Mouse (Mus musculus) liver, postnatal 0 days (tissue): Measurements from ENCODE around the gene Rad21l. TPM values are rescaled to one million over a fixed set of nuclear protein-coding genes. Genes with fewer than 3 reads are reported as not detected.

Experiments
- ATAC-seq: fragments of 200-750 bp; cut with Nextera tagmentation; 2 replicates; pipeline ENCODE4 v1.8.0; 2017; ENCODE audit warnings: mild to moderate bottlenecking, moderate library complexity
- DNase-seq: peaks from one replicate; pipeline ENCODE4 v3.0.0-alpha.2; 2016
- H3K27ac ChIP-seq: fragments of 300-500 bp; sonication (generic); 2 replicates; pipeline ENCODE4 v1.5.1; 2014; ENCODE audit warnings: antibody characterized with exemption, moderate library complexity, mild to moderate bottlenecking, low read depth
- H3K27me3 ChIP-seq: fragments of 300-500 bp; sonication (generic); 2 replicates; pipeline ENCODE4 v1.6.1; 2014; ENCODE audit warnings: low read length, control low read depth, mixed read lengths; ENCODE audit not compliant: insufficient read depth
- H3K36me3 ChIP-seq: fragments of 300-500 bp; sonication (generic); replicated peaks from 2 replicates; pipeline ENCODE4 v1.6.1; 2014; ENCODE audit warnings: mild to moderate bottlenecking, control low read depth, low read length, moderate library complexity, mixed read lengths; ENCODE audit not compliant: insufficient read depth
- H3K4me1 ChIP-seq: fragments of 300-500 bp; sonication (generic); 2 replicates; pipeline ENCODE4 v1.6.1; 2014; ENCODE audit warnings: antibody characterized with exemption, mild to moderate bottlenecking, control low read depth; ENCODE audit not compliant: insufficient read depth
- H3K4me2 ChIP-seq: fragments of 300-500 bp; sonication (generic); 2 replicates; pipeline ENCODE4 v1.6.1; 2014; ENCODE audit warnings: low read depth, mild to moderate bottlenecking, low read length, moderate library complexity, mixed read lengths
- H3K4me3 ChIP-seq: fragments of 300-500 bp; sonication (generic); 2 replicates; pipeline ENCODE4 v1.5.1; 2014; ENCODE audit warnings: low read depth, low read length
- H3K9ac ChIP-seq: fragments of 300-500 bp; sonication (generic); replicated peaks from 2 replicates; pipeline ENCODE4 v1.6.1; 2014; ENCODE audit warnings: mild to moderate bottlenecking, moderate library complexity
- H3K9me3 ChIP-seq: fragments of 300-500 bp; sonication (generic); 2 replicates; pipeline ENCODE4 v1.6.1; 2016; ENCODE audit warnings: mild to moderate bottlenecking, control low read depth, low read length, mixed read lengths
- CTCF ChIP-seq: sonication (generic); IDR thresholded peaks from 2 replicates; pipeline ENCODE4 v1.5.1; 2016; ENCODE audit warnings: antibody characterized with exemption, low read depth
- EP300 ChIP-seq: IDR thresholded peaks from 2 replicates; pipeline ENCODE4 v1.6.1; 2016; ENCODE audit warnings: antibody characterized with exemption, low read depth, mild to moderate bottlenecking
- WGBS: fragments of 180-500 bp; shearing (Covaris S2); extraction: QIAGEN DNeasy Blood & Tissue Kit; methylation state at CpG from one replicate; pipeline ENCODE4 v1.1.7; 2014; ENCODE audit not compliant: insufficient replicate concordance; 5-methylcytosine and 5-hydroxymethylcytosine counted together
- polyA plus RNA-seq: library from polyadenylated mRNA; unstranded; fragments of >200 nt; fragmentation: Nextera tagmentation; extraction: Ambion mirVana; gene quantifications from 2 replicates; pipeline ENCODE4 v1.2.1, GENCODE M21; 2015

Rad21l gene
- polyA plus RNA-seq, 1 experiment from 2014 or later = not detected

GRCm38 (mm10) chr2:151701231-151702145 lies 33.2 kb upstream of the Rad21l start, which contains the start of gene Tmem74b:
TSS of gene Tmem74b (plus strand) at chr2:151702008.
- H3K4me3 ChIP-seq = peak within 1 kb of the TSS; percentile 39
- no peak for ATAC-seq
- peaks cover 46% of the 10 kb centered on the region for H3K27me3 ChIP-seq

DNA sequence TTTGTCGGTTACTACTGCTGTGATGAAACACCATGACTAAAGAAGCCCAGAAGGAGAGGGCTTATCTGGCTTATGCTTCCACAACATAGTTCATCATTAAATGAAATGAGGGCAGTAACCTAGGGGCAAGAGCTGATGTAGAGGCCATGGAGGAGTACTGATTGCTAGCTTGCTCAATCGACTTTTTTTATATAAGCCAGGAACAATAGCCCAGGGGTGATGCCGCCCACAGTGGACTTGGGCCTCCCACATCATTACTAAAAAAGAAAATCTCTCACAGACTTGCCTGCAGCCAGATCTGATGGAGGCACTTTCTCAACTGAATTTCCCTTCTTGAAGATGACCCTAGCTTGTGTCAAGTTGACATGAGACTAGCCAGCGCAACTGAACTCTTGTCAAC lies 14.6 kb upstream of the Rad21l start:
- TF ChIP-seq CTCF (no peak), EP300 (no peak)
- no peaks in the 10 kb centered on the region for H3K4me1 ChIP-seq
- ATAC-seq = no peak

More at GRCm38 (mm10) chr2:151701231-151702145, 33.2 kb upstream of the Rad21l start, which contains the start of gene Tmem74b:
- Histone ChIP-seq H3K4me2 (peak within 1 kb of the TSS; percentile 76), H3K9ac (no peak within 1 kb of the TSS), H3K27ac (no peak within 1 kb of the TSS), H3K9me3 (no peaks in the 10 kb centered on the region), H3K36me3 (no peaks in the 10 kb centered on the region), H3K4me1 (peaks cover 9% of the 10 kb centered on the region)
- WGBS = 7% methylated on average over 25 of the region's 25 CpGs
- DNase-seq = no peak
- TF ChIP-seq CTCF (no peak), EP300 (no peak)

GRCm38 (mm10) chr2:151682357-151682756 lies 14.0 kb upstream of the Rad21l start:
- ATAC-seq (no peak), DNase-seq (no peak)
- H3K27me3 ChIP-seq = no peaks in the 10 kb centered on the region
- H3K36me3 ChIP-seq = no peaks in the 10 kb centered on the region
- TF ChIP-seq EP300 (no peak), CTCF (peak; percentile 60)
- no peak overlapping the region for H3K27ac ChIP-seq
- no peaks in the 10 kb centered on the region for H3K4me1 ChIP-seq
- no peak overlapping the region for H3K4me2 ChIP-seq
- H3K4me3 ChIP-seq = no peak overlapping the region
- H3K9ac ChIP-seq = no peak overlapping the region
- WGBS = 56% methylated on average over 3 of the region's 3 CpGs
- no peaks in the 10 kb centered on the region for H3K9me3 ChIP-seq

More for the DNA sequence above, 14.6 kb upstream of the Rad21l start:
- WGBS = 75% methylated on average over 4 of the region's 4 CpGs
- Histone ChIP-seq H3K9ac (no peak overlapping the region), H3K36me3 (no peaks in the 10 kb centered on the region), H3K9me3 (no peaks in the 10 kb centered on the region), H3K27ac (no peak overlapping the region), H3K4me3 (no peak overlapping the region), H3K4me2 (no peak overlapping the region), H3K27me3 (no peaks in the 10 kb centered on the region)
- DNase-seq = no peak

DNA sequence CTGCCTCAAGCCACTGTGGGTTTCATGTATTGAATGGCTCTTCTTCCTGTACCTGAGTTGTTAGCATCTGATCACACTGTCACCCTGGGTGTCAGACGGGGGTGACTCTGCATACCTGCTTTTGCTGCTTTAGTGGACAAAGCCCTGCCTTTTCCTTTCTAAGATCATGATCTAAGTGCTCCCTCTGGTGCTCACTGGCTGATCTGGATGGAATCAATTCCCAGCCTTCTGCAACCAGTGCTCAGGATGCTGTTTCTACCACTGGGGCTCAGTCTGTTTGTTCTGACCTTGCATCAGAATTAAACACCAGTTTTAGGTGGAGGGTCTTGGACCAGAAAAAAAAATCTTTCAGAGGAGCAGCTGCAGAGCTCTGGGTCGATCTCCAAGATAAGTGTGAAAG lies 7.9 kb upstream of the Rad21l start:
- H3K4me1 ChIP-seq = no peaks in the 10 kb centered on the region
- no peaks in the 10 kb centered on the region for H3K27me3 ChIP-seq
- no peak overlapping the region for H3K4me2 ChIP-seq
- no peak overlapping the region for H3K4me3 ChIP-seq
- ATAC-seq = no peak
- H3K9ac ChIP-seq = no peak overlapping the region
- no peak for DNase-seq
- H3K9me3 ChIP-seq = no peaks in the 10 kb centered on the region
- 49% methylated on average over 2 of the region's 2 CpGs for WGBS
- H3K36me3 ChIP-seq = no peaks in the 10 kb centered on the region
- TF ChIP-seq EP300 (no peak), CTCF (0 out of 2 replicates have a peak, but pooled peaks have one; percentile 5)
- H3K27ac ChIP-seq = no peak overlapping the region

GRCm38 (mm10) chr2:151670968-151671329 lies 2.6 kb upstream of the Rad21l start:
- H3K4me3 ChIP-seq = no peak overlapping the region
- no peak overlapping the region for H3K27ac ChIP-seq
- ATAC-seq (0 out of 2 replicates have a peak, but pooled peaks have one; percentile 8), DNase-seq (no peak)
- no peaks in the 10 kb centered on the region for H3K36me3 ChIP-seq
- no peak overlapping the region for H3K4me2 ChIP-seq
- 67% methylated on average over 1 of the region's 1 CpGs for WGBS
- no peak overlapping the region for H3K9ac ChIP-seq
- TF ChIP-seq EP300 (no peak), CTCF (no peak)
- 0 out of 2 replicates have a peak, but pooled peaks cover 2% of the 10 kb centered on the region for H3K27me3 ChIP-seq
- no peaks in the 10 kb centered on the region for H3K9me3 ChIP-seq
- no peaks in the 10 kb centered on the region for H3K4me1 ChIP-seq

- no peaks in the 10 kb centered on the region for H3K36me3 ChIP-seq
- H3K9me3 ChIP-seq = no peaks in the 10 kb centered on the region
- no peak overlapping the region for H3K27ac ChIP-seq
- no peak overlapping the region for H3K4me2 ChIP-seq
- no peaks in the 10 kb centered on the region for H3K4me1 ChIP-seq
- no peak overlapping the region for H3K4me3 ChIP-seq
- ATAC-seq (peak; percentile 27), DNase-seq (no peak)
- 0 out of 2 replicates have a peak, but pooled peaks cover 2% of the 10 kb centered on the region for H3K27me3 ChIP-seq
- no peak overlapping the region for H3K9ac ChIP-seq
- 43% methylated on average over 38 of the region's 48 CpGs for WGBS
- no peak for TF ChIP-seq CTCF
- no peak for TF ChIP-seq EP300
Measured at GRCm38 (mm10) chr2:151670026-151670967, 2.0 kb upstream of the Rad21l start.
